Mouse (Mus musculus) heart, postnatal 0 days (tissue): ENCODE results near the gene Fau.

ENCODE experiments used
- CTCF ChIP-seq: IDR thresholded peaks from 2 replicates; pipeline ENCODE4 v1.5.1; 2016; ENCODE audit warnings: antibody characterized with exemption, control low read depth, low read depth
- EP300 ChIP-seq: IDR thresholded peaks from 2 replicates; pipeline ENCODE4 v1.6.1; 2016; ENCODE audit warnings: antibody characterized with exemption, low read depth

DNA sequence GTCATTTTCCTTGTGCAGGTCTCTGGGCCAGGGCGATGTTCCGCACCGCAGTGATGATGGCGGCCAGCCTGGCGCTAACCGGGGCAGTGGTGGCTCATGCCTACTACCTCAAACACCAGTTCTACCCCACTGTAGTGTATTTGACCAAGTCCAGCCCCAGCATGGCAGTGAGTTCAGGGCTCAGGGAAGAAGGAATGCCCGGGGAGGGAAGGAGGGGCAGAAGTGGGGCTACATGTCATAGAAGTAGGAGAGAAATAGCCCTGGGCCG is 9.8 kb upstream of the Fau start:
- TF ChIP-seq EP300 (no peak), CTCF (no peak)
